ENCODE assay signal across 8 mouse cellular contexts in the genomic region with DNA sequence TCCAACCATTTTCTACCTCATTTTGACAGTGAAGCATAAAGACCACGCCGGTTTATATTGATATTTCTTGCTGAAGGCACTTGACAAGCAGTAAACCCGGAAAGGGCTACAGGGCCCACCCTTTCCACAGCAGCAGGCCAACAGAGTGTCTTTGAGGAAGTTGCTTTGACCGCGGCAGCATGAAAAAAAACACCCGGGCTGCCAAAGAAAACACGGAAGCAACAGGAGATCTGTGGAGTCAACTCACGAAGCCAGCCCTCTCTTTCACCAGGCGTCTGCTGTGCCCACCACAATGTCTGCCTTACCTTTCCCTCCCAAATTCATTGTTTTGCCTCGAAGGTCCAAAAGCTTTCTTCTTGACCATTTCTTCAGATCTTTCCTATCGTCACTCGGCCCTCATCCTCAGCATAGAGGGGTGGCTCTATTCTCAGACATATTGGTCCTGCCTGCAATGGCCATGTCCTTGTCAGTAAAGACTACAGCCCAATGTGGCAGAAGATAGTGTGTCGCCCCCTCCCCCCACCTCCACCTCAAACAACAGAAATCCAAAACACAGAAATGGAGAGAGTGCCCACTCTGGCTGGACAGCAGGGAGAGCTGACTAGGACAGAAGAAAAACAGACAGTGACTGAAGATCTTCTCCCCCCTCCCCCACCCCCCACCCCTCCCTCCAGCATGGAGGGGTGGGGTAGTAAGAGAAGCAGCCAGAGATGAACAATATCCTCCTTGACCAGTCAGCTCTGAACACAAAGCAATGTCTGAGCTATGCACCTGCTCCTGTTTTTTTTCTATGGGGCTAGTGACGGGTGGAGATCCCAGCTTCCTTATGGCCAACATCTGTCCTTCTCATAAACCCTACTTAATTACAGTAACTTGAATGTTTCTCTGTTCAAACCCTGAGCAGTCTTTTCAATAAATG.
DNase-seq lines count a peak whose midpoint lies in the region; TF ChIP-seq lines count a peak whose summit lies in the region.

No protein-coding gene starts in this region.

- in situ Hi-C loops in ES-E14 (cut with MboI; ENCODE audit: low sequenced_read_pairs in 2 of 2, unreplicated experiment in 2 of 2): no loop called here

- no peaks in the 10 kb centered on the region for H3K36me3 ChIP-seq in ES-E14 (ENCODE audit: control insufficient read depth, insufficient read depth, low read length, poor library complexity, severe bottlenecking)
- no peaks in the 10 kb centered on the region for H3K36me3 ChIP-seq in spleen, adult 2 months (ENCODE audit: control insufficient read depth, insufficient read depth, low read length)

- peaks cover 0 to 6% of the 10 kb centered on the region in 2 experiments; a peak in 1 of 4 replicates for H3K4me1 ChIP-seq in ES-E14 (ENCODE audit: control insufficient read depth in 2 of 2, insufficient read depth in 2 of 2, low read length in 2 of 2, poor library complexity in 1 of 2)
- H3K4me1 ChIP-seq in spleen, adult 2 months (ENCODE audit: control insufficient read depth, insufficient read depth, insufficient read length): peaks cover 10% of the 10 kb centered on the region; the same call in 1 of the 2 replicates

- TF ChIP-seq CTCF in spleen, adult 2 months (IDR thresholded peaks at IDR 0.05; ENCODE audit: extremely low read depth, insufficient read depth, insufficient read length, insufficient replicate concordance): no peak

- intact Hi-C loops in left cerebral cortex, postnatal 36 days (cut with DNase I): loop anchor here (2.0 to 5.0 kb wide), 2 partner anchors 236 to 526 kb away; a partner anchor contains a TSS

- H3K4me3 ChIP-seq in ES-E14 (ENCODE audit: insufficient read depth in 1 of 2, low read depth in 1 of 2, low read length in 2 of 2, poor library complexity in 1 of 2, severe bottlenecking in 1 of 2): no peak overlapping the region
- H3K4me3 ChIP-seq in spleen, adult 2 months (ENCODE audit: extremely low read depth, insufficient read depth, insufficient read length): peak overlapping the region; percentile 45; the same call in 1 of the 2 replicates

- no peak overlapping the region for H3K9ac ChIP-seq in ES-E14 (ENCODE audit: insufficient read depth, low read depth, low read length, poor library complexity, severe bottlenecking)

- peak; percentile 74 to 76 for DNase-seq in B cell, adult 2 months
- DNase-seq in ES-E14 (ENCODE audit: low read depth, low spot score): no peak
- peak; percentile 15 for DNase-seq in fibroblast of lung, adult 2 months (ENCODE audit: low read depth)
- DNase-seq in heart, postnatal 4 days: peak; percentile 64
- peak; percentile 14 for DNase-seq in left cerebral cortex, postnatal 36 days (ENCODE audit: low spot score in 2 of 2)
- DNase-seq in mesoderm, embryonic 11.5 days (ENCODE audit: low read depth, low spot score): peak; percentile 45
- DNase-seq in spleen, adult 2 months (ENCODE audit: low read depth in 1 of 2, low spot score in 2 of 2): peak; percentile 70 to 72
- no peak for DNase-seq in layer of hippocampus, adult 9-10 months (ENCODE audit: low spot score)

- H3K27me3 ChIP-seq in spleen, adult 2 months (ENCODE audit: control insufficient read depth, insufficient read depth, low read length): no peaks in the 10 kb centered on the region

- TF ChIP-seq POLR2A in spleen, adult 2 months (IDR thresholded peaks at IDR 0.05; ENCODE audit: low read depth, low read length): no peak; the same call in 1 of the 2 replicates

- WGBS in spleen, adult 2 months: 6% methylated on average over 14 of the region's 14 CpGs

- H3K27ac ChIP-seq in ES-E14 (ENCODE audit: insufficient read depth, low read depth, low read length, poor library complexity, severe bottlenecking): no peak overlapping the region
- peak overlapping the region; percentile 80 for H3K27ac ChIP-seq in spleen, adult 2 months (ENCODE audit: insufficient read depth, low read length)

- H3K9me3 ChIP-seq in ES-E14 (ENCODE audit: control insufficient read depth, insufficient read depth, low read depth, low read length): no peaks in the 10 kb centered on the region

TF ChIP-seq in ES-E14, 5 proteins besides CTCF, POLR2A, EP300 and RAD21:
- TF ChIP-seq ZC3H11A (IDR thresholded peaks at IDR 0.05; ENCODE audit: borderline replicate concordance, low read depth, low read length) (no peak), MAFK (IDR thresholded peaks at IDR 0.05; ENCODE audit: insufficient read depth, low read depth, low read length) (no peak), HCFC1 (IDR thresholded peaks at IDR 0.05; ENCODE audit: borderline replicate concordance, insufficient read depth, low read length) (no peak), ZNF384 (IDR thresholded peaks at IDR 0.05; ENCODE audit: low read depth, low read length) (0 out of 2 replicates have a peak, but pooled peaks have one; percentile 36), CHD2 (IDR thresholded peaks at IDR 0.05; ENCODE audit: low read depth, low read length) (no peak)

Comparison
In these comparisons a context has a peak if more than half of its experiments do, and no peak if none do; other contexts are left out.
1. DNase-seq: peak in B cell, adult 2 months (2 of 2), fibroblast of lung, adult 2 months (single experiment), heart, postnatal 4 days (single experiment), left cerebral cortex, postnatal 36 days (2 of 2), mesoderm, embryonic 11.5 days (single experiment) and spleen, adult 2 months (2 of 2); none in ES-E14 (single experiment) and layer of hippocampus, adult 9-10 months (single experiment).